Comparison of ENCODE assay signal across 24 mouse cellular contexts in genomic region chr17:48372987-48373386, GRCm38 (mm10). TPM values are rescaled to one million over a fixed set of nuclear protein-coding genes. Genes with fewer than 3 reads are reported as not detected.
A peak's percentile ranks its signal among the peaks of the same experiment; 100 is the strongest.
DNase-seq lines count a peak whose midpoint lies in the region; TF ChIP-seq lines count a peak whose summit lies in the region.
"Had no signal": no experiment of that assay in that cellular context is flagged by ENCODE, and none has a peak within 500 bp of the region (broad histone marks: within the 10 kb centered on the region; RNA-seq: fewer than 3 reads in every experiment).

No protein-coding gene starts in this region.

- no peak for TF ChIP-seq EP300 in heart, adult 2 months (IDR thresholded peaks at IDR 0.05; ENCODE audit: insufficient read depth, low read depth, low read length)

- no peak for TF ChIP-seq CTCF in heart, adult 2 months (IDR thresholded peaks at IDR 0.05)

- no peaks in the 10 kb centered on the region for H3K27me3 ChIP-seq in heart, adult 2 months (ENCODE audit: control insufficient read depth, insufficient read depth, low read length)
- H3K27me3 ChIP-seq: forebrain, embryonic 15.5 days; midbrain, embryonic 15.5 days; neural tube, embryonic 15.5 days had no signal

- no peak overlapping the region for H3K27ac ChIP-seq in heart, adult 2 months
- H3K27ac ChIP-seq: forebrain, embryonic 15.5 days; hindbrain, embryonic 10.5 days; layer of hippocampus, adult 2 months; midbrain, embryonic 15.5 days; neural tube, embryonic 15.5 days had no signal

- no peak for TF ChIP-seq POLR2A in heart, adult 2 months (IDR thresholded peaks at IDR 0.05; ENCODE audit: insufficient read depth, low read depth, low read length)

- no peaks in the 10 kb centered on the region for H3K79me2 ChIP-seq in heart, adult 2 months (replicated peaks; ENCODE audit: control insufficient read depth, insufficient read depth, low read length)

- WGBS in heart, adult 2 months, result 67% methylated on average over 8 of the region's 8 CpGs

- no peaks in the 10 kb centered on the region for H3K4me1 ChIP-seq in heart, adult 2 months (ENCODE audit: control insufficient read depth, insufficient read depth, low read length)
- H3K4me1 ChIP-seq: forebrain, embryonic 15.5 days; hindbrain, embryonic 10.5 days; midbrain, embryonic 15.5 days; neural tube, embryonic 15.5 days had no signal

- no peaks in the 10 kb centered on the region for H3K36me3 ChIP-seq in heart, adult 2 months (ENCODE audit: control insufficient read depth, insufficient read depth, low read length)
- H3K36me3 ChIP-seq: forebrain, embryonic 15.5 days; hindbrain, embryonic 10.5 days; midbrain, embryonic 15.5 days; neural tube, embryonic 15.5 days had no signal

- DNase-seq in heart, adult 11 months, result peak; percentile 75
- DNase-seq in heart, postnatal 36 days, result no peak
- DNase-seq in R1 (ENCODE audit: low read depth, low spot score), result peak; percentile 61
- peak; percentile 32 to 40 for DNase-seq in left cerebral cortex, adult 18-20 months (ENCODE audit: low spot score in 2 of 2)
- peak; percentile 42 for DNase-seq in right cerebral cortex, postnatal 25 days
- no peak for DNase-seq in kidney, adult 18-20 months
- DNase-seq in heart, adult 2 months, result no peak
- DNase-seq: adrenal gland, postnatal 10 days; B cell, adult 2 months; cerebellum, adult 11 months; cerebellum, postnatal 10 days; gastrocnemius, postnatal 25 days; kidney, adult 2 months; kidney, postnatal 14 days; lung, adult 2 months; lung, postnatal 36 days; spleen, adult 18-20 months; thymus, adult 18-20 months had no signal

- H3K4me3 ChIP-seq in heart, adult 2 months, result no peak overlapping the region
- H3K4me3 ChIP-seq: forebrain, embryonic 15.5 days; hindbrain, embryonic 10.5 days; layer of hippocampus, adult 2 months; midbrain, embryonic 15.5 days; neural tube, embryonic 15.5 days had no signal

- intact Hi-C loops in heart, postnatal 36 days (cut with DNase I), result no loop called here
- intact Hi-C loops in heart, adult 2 months (cut with DNase I), result no loop called here

- H3K9ac ChIP-seq in heart, adult 2 months (ENCODE audit: low read depth, low read length), result no peak overlapping the region
- H3K9ac ChIP-seq: forebrain, embryonic 15.5 days; midbrain, embryonic 15.5 days; neural tube, embryonic 15.5 days had no signal

RNA-seq across cellular contexts. Expression of gene Treml1, which starts 13.3 kb away (rescaled TPM):
- total RNA-seq in heart, postnatal 36 days (2021), result under 1 TPM; 0.35 to 0.36 TPM
- under 1 TPM; 0.42 to 0.46 TPM for total RNA-seq in left cerebral cortex, adult 18-20 months (2021)
- total RNA-seq in heart, adult 2 months (2021), result 1 to 10 TPM in 1 of 2 experiments, not detected in 1; 2.4 TPM
- polyA plus RNA-seq in heart, adult 2 months (2012; rRNA removed), result 1.3 and 3.5 TPM in 2 replicates
- total RNA-seq: layer of hippocampus, adult 2 months had no signal

RNA-seq across cellular contexts. Expression of gene Trem2, which starts 26.8 kb away (rescaled TPM):
- total RNA-seq in heart, postnatal 36 days (2021), result 1 to 10 TPM; 1.5 to 2.2 TPM
- 10 to 100 TPM in 1 of 2 experiments, 1 to 10 TPM in 1; 9.6 to 12.1 TPM for total RNA-seq in left cerebral cortex, adult 18-20 months (2021)
- total RNA-seq in heart, adult 2 months (2021), result 1 to 10 TPM; 1.4 to 1.5 TPM
- 3.3 and 3.5 TPM in 2 replicates for polyA plus RNA-seq in heart, adult 2 months (2012; rRNA removed)
- total RNA-seq: megakaryocyte-erythroid progenitor cell, adult 5-6 weeks had no signal

RNA-seq across cellular contexts. Expression of gene Nfya, which starts 36.7 kb away (rescaled TPM):
- total RNA-seq in heart, postnatal 36 days (2021), result 10 to 100 TPM; 15.3 to 20.6 TPM
- 10 to 100 TPM; 25.2 to 28.7 TPM for total RNA-seq in left cerebral cortex, adult 18-20 months (2021)
- 10 to 100 TPM; 14.7 to 21.2 TPM for total RNA-seq in heart, adult 2 months (2021)
- 33.1 and 41.9 TPM in 2 replicates for polyA plus RNA-seq in heart, adult 2 months (2012; rRNA removed)

RNA-seq across cellular contexts. Expression of gene Oard1, which starts 36.8 kb away (rescaled TPM):
- 10 to 100 TPM; 15.8 to 16.3 TPM for total RNA-seq in heart, postnatal 36 days (2021)
- 10 to 100 TPM; 11.9 to 14.6 TPM for total RNA-seq in left cerebral cortex, adult 18-20 months (2021)
- total RNA-seq in heart, adult 2 months (2021), result 10 to 100 TPM; 15.5 to 21.6 TPM
- 8.6 and 20.5 TPM in 2 replicates for polyA plus RNA-seq in heart, adult 2 months (2012; rRNA removed)

RNA-seq across cellular contexts. Expression of gene B430306N03Rik, which starts 57.0 kb away (rescaled TPM):
- total RNA-seq in heart, postnatal 36 days (2021), result under 1 TPM; 0.17 to 0.41 TPM
- total RNA-seq in left cerebral cortex, adult 18-20 months (2021), result under 1 TPM; 0.09 to 0.12 TPM
- total RNA-seq in heart, adult 2 months (2021), result under 1 TPM; 0.14 to 0.57 TPM
- 0.35 and 0.55 TPM in 2 replicates for polyA plus RNA-seq in heart, adult 2 months (2012; rRNA removed)
- total RNA-seq: gastrocnemius, postnatal 25 days; layer of hippocampus, adult 2 months had no signal

Comparison
In these comparisons a context has a peak if more than half of its experiments do, and no peak if none do; other contexts are left out.
1. DNase-seq: peak in heart, adult 11 months (single experiment), R1 (single experiment), left cerebral cortex, adult 18-20 months (2 of 2) and right cerebral cortex, postnatal 25 days (single experiment); none in heart, postnatal 36 days (0 of 2), kidney, adult 18-20 months (single experiment) and heart, adult 2 months (0 of 2).